Mouse (Mus musculus): ENCODE measurements around the gene Fam114a1.

DNA sequence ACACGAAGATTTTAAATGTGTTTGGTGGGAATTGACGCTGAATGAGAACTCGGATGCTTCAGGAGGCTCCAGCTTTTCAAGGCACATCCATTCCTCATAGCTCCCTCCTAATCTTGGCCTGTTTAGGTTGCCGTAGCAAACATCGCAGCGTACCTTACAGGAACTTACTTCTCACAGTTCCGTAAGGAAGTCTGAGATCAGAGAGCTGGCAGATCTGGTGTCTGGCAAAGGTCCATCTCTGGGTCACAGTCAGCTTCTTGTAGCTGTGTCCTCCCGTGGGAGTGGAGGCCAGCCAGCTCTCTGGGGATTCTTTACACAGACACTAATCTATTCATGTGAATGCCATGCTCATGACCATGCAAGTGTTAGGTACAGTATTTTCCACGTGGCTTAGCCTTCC lies 56.9 kb downstream of the Fam114a1 start:
- TF ChIP-seq CHD2 (IDR thresholded peaks at IDR 0.05; ENCODE audit: low read depth, low read length) (no peak), ZNF384 (IDR thresholded peaks at IDR 0.05; ENCODE audit: low read depth, low read length) (no peak), ZC3H11A (IDR thresholded peaks at IDR 0.05; ENCODE audit: borderline replicate concordance, low read depth, low read length) (no peak)
